Mouse (Mus musculus) mature B cell (primary cell): Measurements from ENCODE around the gene Qars.

ENCODE experiments used
- in situ Hi-C: fragments of 300-500 bp; cut with MboI; formaldehyde crosslinking; loops from 2 replicates; pipeline ENCODE4 v1.14.3; 2019

Gene Qars

GRCm38 (mm10) chr9:108486973-108487530 is 20.5 kb upstream of the Qars start:
- in situ Hi-C loops = no loop called here

DNA sequence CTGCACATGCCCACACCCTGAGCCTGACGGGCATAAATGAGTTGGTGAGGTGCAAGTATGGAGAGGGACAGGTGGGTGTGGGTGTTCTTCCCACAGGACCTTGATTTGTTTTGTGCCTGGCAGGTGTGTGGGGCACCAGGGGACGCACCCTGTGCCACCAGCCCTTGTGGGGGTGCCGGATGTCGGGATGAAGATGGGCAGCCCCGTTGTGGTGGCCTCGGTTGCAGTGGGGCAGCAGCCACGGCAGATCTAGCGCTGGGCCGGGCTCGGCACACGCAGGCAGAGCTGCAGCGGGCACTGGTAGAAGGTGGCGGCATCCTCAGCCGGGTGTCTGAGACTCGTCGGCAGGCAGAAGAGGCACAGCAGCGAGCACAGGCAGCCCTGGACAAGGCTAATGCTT is 19.1 kb upstream of the Qars start:
- in situ Hi-C loops = no loop called here

GRCm38 (mm10) chr9:108489215-108489614 is 18.3 kb upstream of the Qars start:
- in situ Hi-C loops = no loop called here

GRCm38 (mm10) chr9:108489702-108490558 is 17.6 kb upstream of the Qars start:
- in situ Hi-C loops = no loop called here

- in situ Hi-C loops = no loop called here
Observed at GRCm38 (mm10) chr9:108490559-108491285, 16.8 kb upstream of the Qars start, which contains the start of gene Usp19. Gene Usp19, plus strand, starts transcription at chr9:108490602.

- in situ Hi-C loops = no loop called here
Observed at GRCm38 (mm10) chr9:108491286-108491580, 16.3 kb upstream of the Qars start.

- in situ Hi-C loops = no loop called here
Observed at GRCm38 (mm10) chr9:108492043-108492750, 15.3 kb upstream of the Qars start.

DNA sequence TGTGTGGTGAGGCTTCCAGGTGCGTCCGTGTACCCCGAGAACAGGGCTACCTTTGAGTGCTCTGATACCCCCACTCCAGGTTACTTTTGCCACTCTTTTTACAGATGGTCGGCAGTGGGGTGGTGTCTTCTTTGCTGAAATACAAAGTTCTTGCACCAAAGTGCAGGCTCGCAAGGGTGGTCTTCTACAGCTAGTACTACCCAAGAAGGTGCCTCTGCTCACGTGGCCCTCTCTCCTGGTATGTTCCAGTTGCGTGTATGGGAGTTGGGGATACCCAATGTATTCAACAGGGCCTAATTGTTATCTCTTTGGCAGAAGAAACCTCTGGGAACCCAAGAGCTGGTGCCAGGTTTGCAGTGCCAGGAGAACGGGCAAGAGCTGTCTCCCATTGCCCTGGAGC is 14.3 kb upstream of the Qars start:
- in situ Hi-C loops = no loop called here

GRCm38 (mm10) chr9:108494146-108494825 is 13.2 kb upstream of the Qars start:
- in situ Hi-C loops = no loop called here

GRCm38 (mm10) chr9:108494905-108495304 is 12.6 kb upstream of the Qars start:
- in situ Hi-C loops = no loop called here

- in situ Hi-C loops = no loop called here
Observed at GRCm38 (mm10) chr9:108499231-108499630, 8.3 kb upstream of the Qars start.

DNA sequence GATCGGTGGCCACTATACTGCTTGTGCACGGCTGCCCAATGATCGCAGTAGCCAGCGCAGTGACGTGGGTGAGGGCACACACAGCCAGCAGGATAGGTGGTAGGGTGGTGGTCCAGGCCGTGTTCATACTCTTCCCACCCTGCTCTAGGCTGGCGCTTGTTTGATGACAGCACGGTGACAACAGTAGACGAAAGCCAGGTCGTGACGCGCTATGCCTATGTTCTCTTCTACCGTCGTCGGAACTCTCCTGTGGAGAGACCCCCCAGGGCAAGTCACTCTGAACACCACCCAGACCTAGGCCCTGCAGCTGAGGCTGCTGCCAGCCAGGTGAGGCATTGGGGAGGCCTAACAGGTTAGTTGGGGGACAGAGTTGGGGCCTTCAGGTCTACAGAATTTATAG is 7.6 kb upstream of the Qars start:
- in situ Hi-C loops = no loop called here

DNA sequence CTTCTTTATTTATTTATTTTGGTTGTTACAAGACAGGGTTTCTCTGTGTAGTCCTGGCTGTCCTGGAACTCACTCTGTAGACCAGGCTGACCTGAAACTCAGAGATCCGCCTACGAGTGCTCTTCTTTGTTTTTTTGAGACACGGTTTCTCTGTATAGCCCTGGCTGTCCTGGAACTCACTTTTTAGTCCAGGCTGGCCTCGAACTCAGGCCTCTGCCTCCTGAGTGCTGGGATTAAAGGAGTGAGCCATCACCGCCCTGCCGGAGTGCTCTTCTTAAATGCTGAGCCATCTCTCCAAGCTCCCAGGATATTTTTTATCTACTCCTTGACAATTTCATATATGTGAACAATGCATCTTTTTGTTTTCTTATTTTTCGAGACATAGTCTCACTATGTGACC is 605 bp upstream of the Qars start:
- in situ Hi-C loops = no loop called here

DNA sequence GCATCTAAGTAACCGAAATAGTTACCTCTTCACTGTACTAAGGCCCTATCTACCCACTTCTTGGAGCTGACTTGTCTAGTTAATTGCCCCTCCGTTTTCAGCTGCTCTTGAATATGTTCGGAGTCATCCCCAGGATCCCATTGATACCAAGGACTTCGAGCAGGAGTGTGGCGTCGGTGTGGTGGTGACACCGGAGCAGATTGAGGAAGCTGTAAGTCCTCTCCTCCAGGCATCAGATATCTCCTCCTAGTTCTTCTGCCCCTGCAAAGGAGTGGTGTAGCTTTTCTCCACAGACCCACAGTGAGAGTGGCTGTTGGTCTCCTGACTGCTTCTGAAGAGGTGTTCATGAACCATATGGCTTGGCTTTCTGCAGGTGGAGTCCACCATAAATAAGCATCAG is 1.3 kb downstream of the Qars start:
- in situ Hi-C loops = no loop called here

DNA sequence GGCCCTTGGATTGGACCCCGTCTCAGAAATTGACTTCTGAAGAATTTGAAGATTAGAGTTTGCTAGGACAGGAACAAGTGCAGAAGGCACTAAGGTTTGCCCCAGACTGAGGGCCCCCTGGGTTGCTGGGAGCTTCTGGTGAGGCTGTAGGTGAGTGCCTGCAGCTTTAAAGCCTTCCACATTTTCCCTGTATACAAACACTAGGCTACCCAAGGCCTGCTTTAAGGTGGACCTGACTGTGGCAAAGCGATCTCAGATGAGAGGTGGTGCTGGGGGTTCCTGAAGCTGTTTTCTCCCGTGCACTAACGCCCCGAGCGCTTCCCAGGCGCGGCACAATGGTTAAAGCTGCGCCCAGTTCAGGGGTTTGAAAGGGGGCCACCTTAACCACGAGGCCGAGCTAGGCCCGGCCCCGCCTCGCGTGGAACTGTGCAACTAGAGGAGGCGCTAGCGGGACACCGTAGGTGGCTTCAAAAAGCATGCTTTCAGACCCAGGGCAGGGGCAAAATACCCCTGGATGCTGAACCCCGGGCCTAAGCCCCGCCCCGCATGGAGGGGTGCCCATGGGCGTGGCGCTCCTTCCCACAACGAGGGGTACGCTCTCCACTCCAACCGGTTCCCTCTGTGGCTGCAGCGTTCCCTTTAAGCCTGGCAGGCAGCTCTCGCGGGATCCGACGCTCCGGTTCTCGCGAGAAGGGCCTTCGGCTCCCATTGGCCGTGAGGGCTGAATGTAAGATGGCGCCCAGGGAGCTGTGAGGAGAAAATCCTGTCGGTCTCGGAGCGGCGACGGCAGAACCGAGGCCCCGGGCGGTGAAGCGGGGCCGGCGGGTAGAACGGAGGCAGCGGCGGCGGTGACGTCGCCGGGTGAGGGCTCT is 9.1 kb downstream of the Qars start, which contains the start of gene Qrich1:
TSS of gene Qrich1 (plus strand) at position 427 of the 872 bp plus-strand sequence.
- in situ Hi-C loops = no loop called here

DNA sequence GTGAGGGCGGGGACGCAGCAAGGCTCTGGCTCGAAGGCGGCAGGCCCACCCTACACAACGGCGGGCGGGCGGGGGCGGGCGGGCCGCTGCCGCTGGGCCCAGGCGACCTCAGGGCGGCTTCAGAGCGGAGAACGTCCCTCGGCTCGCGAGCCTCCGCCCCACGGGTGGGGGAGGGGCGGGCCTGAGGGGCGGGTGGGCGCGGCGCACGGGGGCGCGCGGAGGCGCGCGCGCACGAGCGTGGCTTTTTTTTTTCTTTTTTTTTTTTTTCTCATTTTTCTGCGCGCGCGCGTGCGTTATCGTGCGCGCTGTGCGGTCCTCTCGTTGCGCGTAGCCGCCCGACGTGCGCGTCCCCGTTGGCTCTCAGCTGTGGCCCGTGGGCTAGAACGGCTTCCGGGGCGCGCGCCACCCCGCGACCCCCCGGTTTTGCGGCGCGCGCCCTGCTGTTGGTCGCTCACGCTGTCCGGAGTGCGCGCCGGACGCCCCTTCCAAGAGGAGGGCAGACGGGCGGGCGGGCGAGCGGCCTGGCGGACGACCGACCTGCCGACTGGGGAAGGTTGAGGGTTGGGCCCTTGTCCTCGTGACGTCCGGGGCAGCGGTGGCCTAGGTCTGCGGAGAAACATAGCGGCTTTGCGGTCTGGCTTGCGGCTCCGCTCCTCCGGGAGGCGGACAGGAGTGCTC is 9.9 kb downstream of the Qars start:
- in situ Hi-C loops = no loop called here

DNA sequence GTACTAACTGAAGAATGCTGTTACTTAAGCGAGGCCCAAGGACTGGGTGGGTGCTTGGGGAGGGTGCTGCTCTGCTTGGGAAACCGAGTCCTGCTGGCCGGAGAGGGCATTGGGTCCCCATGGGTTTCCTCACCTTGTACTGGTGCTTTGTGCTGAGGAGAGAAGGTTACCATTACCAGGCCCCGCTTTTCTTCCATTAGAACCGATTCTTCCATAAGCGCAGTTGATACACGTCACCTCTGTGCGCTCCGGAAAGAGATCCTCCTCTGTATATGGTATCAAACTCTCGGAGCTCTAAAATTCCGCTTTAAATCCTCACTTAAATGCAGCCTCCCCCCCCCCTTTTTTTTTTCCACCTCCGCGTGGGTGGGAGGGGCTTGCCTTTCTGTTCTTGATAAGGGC is 10.4 kb downstream of the Qars start:
- in situ Hi-C loops = no loop called here

GRCm38 (mm10) chr9:108521604-108522003 is 14.1 kb downstream of the Qars start:
- in situ Hi-C loops = no loop called here

GRCm38 (mm10) chr9:108523341-108523740 is 15.8 kb downstream of the Qars start:
- in situ Hi-C loops = no loop called here

- in situ Hi-C loops = no loop called here
Observed at GRCm38 (mm10) chr9:108525400-108525799, 17.9 kb downstream of the Qars start.
